Mouse (Mus musculus) intestine, embryonic 15.5 days (tissue): ENCODE results near the gene Vmn1r2. TPM values are rescaled to one million over a fixed set of nuclear protein-coding genes. Genes with fewer than 3 reads are reported as not detected.
A peak's percentile ranks its signal among the peaks of the same experiment; 100 is the strongest.
"Not testable (repeated sequence)": the region's sequence is repeated elsewhere in the genome, so short reads cannot be mapped to it uniquely, and the experiment has no call there.

Experiments
- ATAC-seq: fragments of 200-750 bp; cut with Nextera tagmentation; 2 replicates; pipeline ENCODE4 v1.8.0; 2017; ENCODE audit warnings: moderate TSS enrichment, moderate library complexity
- H3K27ac ChIP-seq: fragments of 300-500 bp; sonication (generic); 2 replicates; pipeline ENCODE4 v1.5.1; 2015; ENCODE audit warnings: mild to moderate bottlenecking, inconsistent platforms
- H3K27me3 ChIP-seq: fragments of 300-500 bp; sonication (generic); replicated peaks from 2 replicates; pipeline ENCODE4 v1.6.1; 2015; ENCODE audit warnings: inconsistent platforms
- H3K36me3 ChIP-seq: fragments of 300-500 bp; sonication (generic); 2 replicates; pipeline ENCODE4 v1.6.1; 2015; ENCODE audit warnings: inconsistent platforms
- H3K4me1 ChIP-seq: fragments of 300-500 bp; sonication (generic); replicated peaks from 2 replicates; pipeline ENCODE4 v1.6.1; 2015; ENCODE audit warnings: inconsistent platforms
- H3K4me2 ChIP-seq: fragments of 300-500 bp; sonication (generic); replicated peaks from 2 replicates; pipeline ENCODE4 v1.6.1; 2015; ENCODE audit warnings: mild to moderate bottlenecking, inconsistent platforms
- H3K4me3 ChIP-seq: fragments of 300-500 bp; sonication (generic); replicated peaks from 2 replicates; pipeline ENCODE4 v1.5.1; 2015; ENCODE audit warnings: inconsistent platforms
- H3K9ac ChIP-seq: fragments of 300-500 bp; sonication (generic); 2 replicates; pipeline ENCODE4 v1.6.1; 2015; ENCODE audit warnings: inconsistent platforms
- H3K9me3 ChIP-seq: fragments of 300-500 bp; sonication (generic); 2 replicates; pipeline ENCODE4 v1.6.1; 2016; ENCODE audit warnings: inconsistent platforms
- WGBS: fragments of 180-500 bp; shearing (Covaris S2); methylation state at CpG from one replicate; pipeline ENCODE4 v1.1.7; 2015; 5-methylcytosine and 5-hydroxymethylcytosine counted together
- polyA plus RNA-seq: library from polyadenylated mRNA; unstranded; fragments of >200 nt; fragmentation: Nextera tagmentation; extraction: Ambion mirVana; gene quantifications from 2 replicates; pipeline ENCODE4 v1.2.1, GENCODE M21; 2015

Gene Vmn1r2
- polyA plus RNA-seq, result not detected in 2 replicates

- not testable (repeated sequence) for H3K27me3 ChIP-seq
Observed at GRCm38 (mm10) chr4:3167020-3167419, at the start of gene Vmn1r2. Gene Vmn1r2 (plus strand): TSS chr4:3167320.

GRCm38 (mm10) chr4:3147926-3148325 lies 19.2 kb upstream of the Vmn1r2 start:
- H3K4me2 ChIP-seq, H3K27me3 ChIP-seq, H3K4me3 ChIP-seq, H3K4me1 ChIP-seq, H3K36me3 ChIP-seq, H3K27ac ChIP-seq, H3K9ac ChIP-seq, H3K9me3 ChIP-seq, ATAC-seq: not testable (repeated sequence)
- WGBS, result no CpG with 5 or more reads among the region's 3 CpGs

More at GRCm38 (mm10) chr4:3167020-3167419, at the start of gene Vmn1r2:
- H3K4me1 ChIP-seq, H3K4me3 ChIP-seq, H3K9ac ChIP-seq, H3K4me2 ChIP-seq, ATAC-seq, H3K9me3 ChIP-seq, H3K27ac ChIP-seq, H3K36me3 ChIP-seq: not testable (repeated sequence)
- no CpG with 5 or more reads among the region's 1 CpGs for WGBS

- H3K27me3 ChIP-seq, H3K27ac ChIP-seq, H3K9ac ChIP-seq, H3K9me3 ChIP-seq, H3K4me2 ChIP-seq, H3K36me3 ChIP-seq, H3K4me1 ChIP-seq, ATAC-seq, H3K4me3 ChIP-seq: not testable (repeated sequence)
- 74% methylated on average over 2 of the region's 2 CpGs for WGBS
Observed at GRCm38 (mm10) chr4:3153320-3153719, 13.8 kb upstream of the Vmn1r2 start.

DNA sequence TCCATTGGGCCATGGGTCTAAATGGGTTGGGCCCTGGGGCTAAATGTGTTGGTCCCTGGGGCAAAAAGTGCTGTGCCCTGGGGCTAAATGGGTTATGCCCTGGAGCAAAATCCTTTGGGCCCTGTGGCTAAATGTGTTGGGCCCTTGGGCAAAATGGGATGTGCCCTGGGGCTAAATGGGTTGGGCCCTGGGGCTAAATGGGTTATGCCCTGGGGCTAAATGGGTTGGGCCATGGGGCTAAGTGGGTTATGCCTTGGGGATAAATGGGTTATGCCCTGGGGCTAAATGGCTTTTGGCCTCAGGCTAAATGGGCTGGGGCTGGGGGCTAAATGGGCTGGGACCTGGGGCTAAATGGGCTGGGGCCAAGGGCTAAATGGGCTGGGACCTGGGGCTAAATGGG lies 2.7 kb upstream of the Vmn1r2 start:
- ATAC-seq, H3K27ac ChIP-seq, H3K4me3 ChIP-seq, H3K9me3 ChIP-seq, H3K4me1 ChIP-seq, H3K4me2 ChIP-seq, H3K27me3 ChIP-seq, H3K36me3 ChIP-seq, H3K9ac ChIP-seq: not testable (repeated sequence)

DNA sequence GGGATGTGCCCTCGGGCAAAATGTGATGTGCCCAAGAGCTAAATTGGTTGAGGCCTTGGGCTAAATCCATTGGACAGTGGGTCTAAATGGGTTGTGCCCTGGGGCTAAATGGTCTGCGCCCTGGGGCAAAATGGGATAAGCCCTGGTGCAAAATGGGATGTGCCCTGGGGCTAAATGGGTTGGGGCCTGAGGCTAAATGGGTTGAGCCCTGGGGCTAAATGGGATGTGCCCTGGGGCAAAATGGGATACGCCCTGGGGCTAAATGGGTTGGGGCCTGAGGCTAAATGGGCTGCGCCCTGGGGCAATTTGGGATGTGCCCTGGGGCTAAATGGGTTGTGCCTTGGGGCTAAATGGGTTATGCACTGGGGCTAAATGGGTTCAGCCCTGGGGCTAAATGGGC lies 2.1 kb upstream of the Vmn1r2 start:
- no peaks in the 10 kb centered on the region for H3K27me3 ChIP-seq
- no peaks in the 10 kb centered on the region for H3K4me1 ChIP-seq
- H3K27ac ChIP-seq, result no peak overlapping the region
- H3K4me2 ChIP-seq, result no peak overlapping the region
- no peak overlapping the region for H3K9ac ChIP-seq
- no peak overlapping the region for H3K4me3 ChIP-seq
- 90% methylated on average over 4 of the region's 4 CpGs for WGBS
- H3K9me3 ChIP-seq, result peaks cover 3% of the 10 kb centered on the region; the same call in 1 of the 2 replicates
- H3K36me3 ChIP-seq, result no peaks in the 10 kb centered on the region
- ATAC-seq, result 0 out of 2 replicates have a peak, but pooled peaks have one; percentile 55

DNA sequence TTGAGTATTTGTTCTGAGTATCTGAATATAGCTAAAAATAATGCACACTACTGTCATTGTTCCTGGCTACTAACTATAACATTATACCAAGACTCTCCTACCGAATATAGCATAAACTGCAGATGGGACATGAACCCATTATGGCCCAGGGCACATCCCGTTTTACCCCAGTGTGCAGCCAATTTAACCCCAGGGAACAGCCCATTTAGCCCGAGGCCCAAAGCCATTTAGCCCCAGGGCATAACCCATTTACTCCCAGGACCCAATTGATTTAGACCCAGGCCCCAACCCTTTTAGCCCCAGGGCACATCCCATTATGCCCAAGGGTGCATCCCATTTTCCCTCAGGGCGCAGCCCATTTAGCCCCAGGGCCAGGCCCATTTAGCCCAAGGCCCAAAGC lies 7.5 kb downstream of the Vmn1r2 start:
- not testable (repeated sequence) for H3K36me3 ChIP-seq, H3K9me3 ChIP-seq, H3K4me2 ChIP-seq, H3K4me1 ChIP-seq, H3K9ac ChIP-seq, H3K27me3 ChIP-seq, H3K27ac ChIP-seq, H3K4me3 ChIP-seq, ATAC-seq
- 73% methylated on average over 4 of the region's 4 CpGs for WGBS

- H3K27me3 ChIP-seq, ATAC-seq, H3K27ac ChIP-seq, H3K4me2 ChIP-seq, H3K9ac ChIP-seq, H3K36me3 ChIP-seq, H3K4me3 ChIP-seq, H3K9me3 ChIP-seq, H3K4me1 ChIP-seq: not testable (repeated sequence)
- 76% methylated on average over 7 of the region's 8 CpGs for WGBS
Observed at GRCm38 (mm10) chr4:3175756-3176155, 8.6 kb downstream of the Vmn1r2 start.

- H3K27me3 ChIP-seq, H3K36me3 ChIP-seq, H3K4me2 ChIP-seq, H3K4me3 ChIP-seq, H3K27ac ChIP-seq, ATAC-seq, H3K4me1 ChIP-seq, H3K9me3 ChIP-seq, H3K9ac ChIP-seq: not testable (repeated sequence)
- 90% methylated on average over 6 of the region's 6 CpGs for WGBS
Observed at GRCm38 (mm10) chr4:3176195-3176594, 9.1 kb downstream of the Vmn1r2 start.

DNA sequence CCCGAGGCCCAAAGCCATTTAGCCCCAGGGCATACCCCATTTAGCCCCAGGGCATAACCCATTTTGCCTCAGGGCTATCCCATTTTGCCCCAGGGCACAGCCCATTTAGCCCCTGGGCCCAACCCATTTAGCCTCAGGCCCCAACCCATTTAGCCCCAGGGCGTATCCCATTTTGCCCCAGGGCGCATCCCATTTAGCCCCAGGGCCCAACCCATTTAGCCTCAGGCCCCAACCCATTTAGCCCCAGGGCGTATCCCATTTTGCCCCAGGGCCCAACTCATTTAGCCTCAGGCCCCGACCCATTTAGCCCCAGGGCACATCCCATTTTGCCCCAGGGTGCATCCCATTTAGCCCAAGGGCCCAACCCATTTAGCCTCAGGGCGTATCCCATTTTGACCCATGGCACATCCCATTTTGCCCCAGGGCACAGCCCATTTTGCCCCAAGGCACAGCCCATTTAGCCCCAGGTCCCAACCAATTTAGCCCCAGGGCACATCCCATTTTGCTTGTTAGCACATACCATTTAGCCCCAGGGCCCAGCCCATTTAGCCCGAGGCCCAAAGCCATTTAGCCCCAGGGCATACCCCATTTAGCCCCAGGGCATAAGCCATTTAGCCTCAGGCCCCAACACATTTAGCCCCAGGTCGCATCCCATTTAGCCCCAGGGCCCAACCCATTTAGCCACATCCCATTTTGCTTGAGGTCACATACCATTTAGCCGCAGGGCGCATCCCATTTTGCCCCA lies 9.8 kb downstream of the Vmn1r2 start:
- H3K27ac ChIP-seq, H3K9me3 ChIP-seq, ATAC-seq, H3K9ac ChIP-seq, H3K4me2 ChIP-seq, H3K36me3 ChIP-seq, H3K4me1 ChIP-seq, H3K27me3 ChIP-seq, H3K4me3 ChIP-seq: not testable (repeated sequence)
- WGBS, result 86% methylated on average over 10 of the region's 10 CpGs

DNA sequence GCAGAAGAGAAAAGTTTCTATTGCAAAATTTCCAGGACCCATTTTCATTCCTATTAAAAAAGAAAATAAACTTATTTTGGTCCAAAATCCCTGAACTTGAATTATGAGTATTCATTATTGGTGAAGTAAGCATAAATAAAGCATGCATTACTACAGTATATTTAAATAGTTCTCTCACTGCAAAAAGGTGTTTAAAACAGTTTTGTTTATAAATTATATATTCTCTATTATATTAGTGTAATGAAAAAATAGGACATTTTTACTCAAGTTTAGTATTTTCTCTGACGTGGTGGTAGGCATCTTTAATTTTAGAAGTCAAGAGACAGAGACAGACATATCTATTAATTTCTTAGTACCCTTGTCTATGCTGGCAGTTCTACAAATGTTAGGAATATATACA lies 18.1 kb downstream of the Vmn1r2 start, which contains the start of gene Vmn1r3:
TSS of gene Vmn1r3 (minus strand) at position 101 of the 400 bp plus-strand sequence.
- not testable (repeated sequence) for ATAC-seq, H3K9ac ChIP-seq, H3K4me1 ChIP-seq, H3K4me3 ChIP-seq, H3K9me3 ChIP-seq, H3K27me3 ChIP-seq, H3K27ac ChIP-seq, H3K36me3 ChIP-seq, H3K4me2 ChIP-seq
- 86% methylated on average over 1 of the region's 1 CpGs for WGBS

DNA sequence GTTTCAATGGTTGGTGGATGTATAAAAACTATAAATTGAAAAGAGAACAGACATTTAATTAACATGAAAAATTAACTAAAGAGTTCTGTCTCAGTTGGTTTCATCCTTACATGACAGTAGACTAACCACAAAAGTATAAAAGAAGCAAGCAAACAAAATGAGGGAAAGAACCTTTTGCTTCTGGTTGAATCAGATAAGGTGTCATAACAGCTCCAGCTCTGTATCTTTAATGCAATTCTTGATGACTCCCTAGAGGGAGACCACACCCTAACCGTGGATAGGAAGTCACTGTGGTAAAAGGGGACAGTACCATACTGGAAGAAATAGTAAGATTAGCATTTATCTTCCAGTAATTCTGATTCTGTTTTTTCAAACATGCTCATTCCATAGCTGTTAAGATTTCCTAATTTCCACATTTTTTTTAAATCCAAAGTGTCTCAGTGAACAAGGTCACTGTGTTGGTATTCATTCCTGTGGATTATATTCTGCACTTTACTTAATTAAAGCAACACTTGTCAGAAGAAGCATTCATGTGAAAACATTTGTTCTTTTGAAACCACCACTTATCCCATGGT lies 42.6 kb downstream of the Vmn1r2 start:
- ATAC-seq, H3K4me2 ChIP-seq, H3K9me3 ChIP-seq, H3K36me3 ChIP-seq, H3K9ac ChIP-seq, H3K27ac ChIP-seq, H3K4me3 ChIP-seq, H3K4me1 ChIP-seq, H3K27me3 ChIP-seq: not testable (repeated sequence)
- 50% methylated on average over 1 of the region's 1 CpGs for WGBS

GRCm38 (mm10) chr4:3213349-3213748 lies 46.2 kb downstream of the Vmn1r2 start:
- H3K36me3 ChIP-seq, H3K4me1 ChIP-seq, H3K9ac ChIP-seq, H3K27me3 ChIP-seq, H3K9me3 ChIP-seq, ATAC-seq, H3K4me3 ChIP-seq, H3K4me2 ChIP-seq, H3K27ac ChIP-seq: not testable (repeated sequence)
- 49% methylated on average over 3 of the region's 4 CpGs for WGBS

GRCm38 (mm10) chr4:3216382-3216781 lies 49.3 kb downstream of the Vmn1r2 start:
- not testable (repeated sequence) for H3K9me3 ChIP-seq, H3K9ac ChIP-seq, H3K36me3 ChIP-seq, H3K4me1 ChIP-seq, ATAC-seq, H3K27me3 ChIP-seq, H3K4me3 ChIP-seq, H3K27ac ChIP-seq, H3K4me2 ChIP-seq
- 61% methylated on average over 2 of the region's 2 CpGs for WGBS
